Mouse (Mus musculus) cerebellum, adult 2 months (tissue): ENCODE results near the gene Krtap5-4. TPM values are rescaled to one million over a fixed set of nuclear protein-coding genes. Genes with fewer than 3 reads are reported as not detected.

Experiments used
- DNase-seq, 2 experiments: peaks; one replicate each; pipeline ENCODE4 v3.0.0; 2021
- H3K27ac ChIP-seq: fragments of 200-500 bp; 2 replicates; pipeline ENCODE4 v1.5.1; 2012; ENCODE audit warnings: low read length, control low read depth, inconsistent platforms; ENCODE audit not compliant: insufficient read depth
- H3K27me3 ChIP-seq: fragments of 200-500 bp; 2 replicates; pipeline ENCODE4 v1.6.1; 2012; ENCODE audit warnings: inconsistent platforms, mild to moderate bottlenecking, low read length, moderate library complexity; ENCODE audit not compliant: control insufficient read depth, insufficient read depth
- H3K4me1 ChIP-seq: fragments of 200-500 bp; 2 replicates; pipeline ENCODE4 v1.6.1; 2011; ENCODE audit warnings: low read length; ENCODE audit not compliant: control insufficient read depth, insufficient read depth
- H3K4me3 ChIP-seq: fragments of 200-500 bp; replicated peaks from 2 replicates; pipeline ENCODE3; 2011; ENCODE audit warnings: mild to moderate bottlenecking, low read depth, low read length, control low read depth; ENCODE audit not compliant: insufficient read depth
- CTCF ChIP-seq: fragments of 200-500 bp; IDR thresholded peaks from 2 replicates; pipeline ENCODE4 v1.5.1; 2011; ENCODE audit warnings: low read depth, mild to moderate bottlenecking, control low read depth, low read length, moderate library complexity, borderline replicate concordance; ENCODE audit not compliant: insufficient read depth
- POLR2A ChIP-seq: fragments of 200-500 bp; IDR thresholded peaks from 2 replicates; pipeline ENCODE4 v1.6.1; 2011; ENCODE audit warnings: low read length, control low read depth, borderline replicate concordance; ENCODE audit not compliant: insufficient read depth
- WGBS: fragments of 180-500 bp; shearing (Covaris S2); methylation state at CpG from one replicate; pipeline ENCODE4 v1.1.7; 2018; 5-methylcytosine and 5-hydroxymethylcytosine counted together
- polyA plus RNA-seq: library from polyadenylated mRNA; depleted of rRNA; stranded (reverse); fragments of >200 nt; gene quantifications from 2 replicates; pipeline ENCODE4 v1.2.3, GENCODE M21; 2012; rRNA removed

Gene Krtap5-4
- polyA plus RNA-seq, 1 experiment: not detected

DNA sequence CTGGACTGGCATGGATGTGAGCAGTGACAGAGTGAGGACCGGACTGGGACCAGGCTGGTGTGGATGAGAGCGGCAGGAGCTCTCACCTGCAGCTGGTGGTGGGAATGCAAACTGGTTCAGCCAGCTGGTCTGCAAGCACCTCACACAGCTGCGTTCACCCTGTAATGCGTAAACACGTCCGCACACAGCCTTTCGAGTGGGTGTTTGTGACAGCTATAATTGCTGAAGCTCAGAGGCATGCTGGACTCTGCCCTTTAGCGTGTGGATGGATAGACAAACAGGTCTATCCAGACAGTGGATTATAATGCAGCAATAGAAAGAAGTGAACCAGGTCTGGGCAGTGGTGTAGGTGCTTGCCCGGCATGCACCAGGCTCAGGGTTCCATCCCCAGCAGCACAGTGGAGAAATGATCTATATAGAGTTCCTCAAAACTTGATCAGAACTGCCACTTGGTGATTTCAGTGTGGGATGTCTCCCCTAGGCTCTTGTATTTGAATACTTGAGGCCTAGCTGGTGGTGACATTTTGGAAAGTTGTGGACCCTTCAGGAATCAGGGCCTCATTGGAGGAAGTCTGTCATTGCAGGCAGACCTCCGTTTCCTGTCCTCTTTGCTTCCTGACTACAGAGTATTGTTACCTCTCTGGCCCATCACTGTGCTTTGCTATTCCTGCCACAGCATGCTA is 38.4 kb downstream of the Krtap5-4 start:
- no peak for TF ChIP-seq CTCF
- no peak for TF ChIP-seq POLR2A
- 90% methylated on average over 10 of the region's 10 CpGs for WGBS
- DNase-seq: no peak
- Histone ChIP-seq H3K4me1 (no peaks in the 10 kb centered on the region), H3K27me3 (no peaks in the 10 kb centered on the region), H3K4me3 (no peak overlapping the region), H3K27ac (no peak overlapping the region)

- Histone ChIP-seq H3K27ac (no peak overlapping the region), H3K4me1 (no peaks in the 10 kb centered on the region), H3K27me3 (no peaks in the 10 kb centered on the region), H3K4me3 (no peak overlapping the region)
- 85% methylated on average over 3 of the region's 3 CpGs for WGBS
- no peak for TF ChIP-seq CTCF
- TF ChIP-seq POLR2A: no peak
- DNase-seq: no peak
Measured at GRCm38 (mm10) chr7:142342247-142342640, 38.9 kb downstream of the Krtap5-4 start.

DNA sequence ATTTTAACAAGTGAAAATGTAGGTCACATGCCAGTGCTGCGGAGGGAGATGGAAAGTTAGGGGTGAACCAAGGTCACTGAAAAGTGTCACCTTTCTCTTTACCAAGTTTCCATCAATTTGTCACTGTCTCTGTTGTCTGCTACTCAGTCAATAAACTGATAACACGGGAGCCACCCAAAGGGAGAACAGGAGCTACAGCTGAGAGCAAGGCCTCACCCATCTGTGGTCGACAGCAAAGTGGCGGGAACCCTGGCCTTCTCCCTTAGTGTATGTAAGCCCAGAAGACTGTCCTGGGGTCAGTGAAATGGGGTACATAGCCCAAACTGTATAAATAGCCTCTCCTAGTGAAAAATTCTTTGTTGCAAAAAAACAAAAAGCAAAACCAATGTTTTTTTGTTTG is 44.2 kb downstream of the Krtap5-4 start:
- Histone ChIP-seq H3K4me3 (no peak overlapping the region), H3K27me3 (no peaks in the 10 kb centered on the region), H3K4me1 (no peaks in the 10 kb centered on the region), H3K27ac (no peak overlapping the region)
- no peak for TF ChIP-seq POLR2A
- no peak for TF ChIP-seq CTCF
- no peak for DNase-seq
- 90% methylated on average over 4 of the region's 4 CpGs for WGBS

GRCm38 (mm10) chr7:142349308-142349961 is 46.1 kb downstream of the Krtap5-4 start:
- TF ChIP-seq CTCF (no peak), POLR2A (no peak)
- H3K27ac ChIP-seq: no peak overlapping the region
- WGBS: 38% methylated on average over 9 of the region's 9 CpGs
- no peaks in the 10 kb centered on the region for H3K27me3 ChIP-seq
- no peak for DNase-seq
- peaks cover 2% of the 10 kb centered on the region; the same call in 1 of the 2 replicates for H3K4me1 ChIP-seq
- no peak overlapping the region for H3K4me3 ChIP-seq

GRCm38 (mm10) chr7:142351569-142351968 is 48.2 kb downstream of the Krtap5-4 start:
- no peak for DNase-seq
- no peak overlapping the region for H3K4me3 ChIP-seq
- no peak for TF ChIP-seq POLR2A
- no peak for TF ChIP-seq CTCF
- WGBS: 80% methylated on average over 5 of the region's 5 CpGs
- no peak overlapping the region for H3K27ac ChIP-seq
- peaks cover 8% of the 10 kb centered on the region; the same call in 1 of the 2 replicates for H3K4me1 ChIP-seq
- H3K27me3 ChIP-seq: no peaks in the 10 kb centered on the region

- no peak for DNase-seq
- TF ChIP-seq POLR2A (no peak), CTCF (no peak)
- peaks cover 8% of the 10 kb centered on the region; the same call in 1 of the 2 replicates for H3K4me1 ChIP-seq
- no peaks in the 10 kb centered on the region for H3K27me3 ChIP-seq
- H3K4me3 ChIP-seq: no peak overlapping the region
- WGBS: 70% methylated on average over 5 of the region's 5 CpGs
- no peak overlapping the region for H3K27ac ChIP-seq
Measured at GRCm38 (mm10) chr7:142353854-142354253, 50.5 kb downstream of the Krtap5-4 start.

Other genes with a start within 250 kb of the Krtap5-4 start
- gene Mob2, start 242.5 kb upstream of the Krtap5-4 start, polyA plus RNA-seq: 67.5 and 73.4 TPM in 2 replicates
- 85.8 and 90.1 TPM in 2 replicates for gene Dusp8, start 207.7 kb upstream of the Krtap5-4 start, polyA plus RNA-seq
- gene Gm45618, start 182.8 kb upstream of the Krtap5-4 start, polyA plus RNA-seq: not detected in 2 replicates
- gene Gm39115, start 167.5 kb upstream of the Krtap5-4 start, polyA plus RNA-seq: not detected in 2 replicates
- not detected in 2 replicates for gene Gm45337, start 158.9 kb upstream of the Krtap5-4 start, polyA plus RNA-seq
- gene Gm29735, start 146.4 kb upstream of the Krtap5-4 start, polyA plus RNA-seq: not detected in 2 replicates
- not detected in 2 replicates for gene Gm4553, start 137.8 kb upstream of the Krtap5-4 start, polyA plus RNA-seq
- not detected in 2 replicates for gene Krtap5-2, start 127.5 kb upstream of the Krtap5-4 start, polyA plus RNA-seq
- not detected in 2 replicates for gene Gm10153, start 113.2 kb upstream of the Krtap5-4 start, polyA plus RNA-seq
- not detected in 2 replicates for gene Krtap5-3, start 102.2 kb upstream of the Krtap5-4 start, polyA plus RNA-seq
- gene Gm7579, start 91.7 kb upstream of the Krtap5-4 start, polyA plus RNA-seq: 0.16 TPM in 1 of 2 replicates, not detected in the other
- gene Krtap5-5, start 73.6 kb upstream of the Krtap5-4 start, polyA plus RNA-seq: not detected in 2 replicates
- not detected in 2 replicates for gene Gm40460, start 62.5 kb upstream of the Krtap5-4 start, polyA plus RNA-seq
- gene Gm2431, start 45.2 kb upstream of the Krtap5-4 start, polyA plus RNA-seq: not detected in 2 replicates
- gene Gm4559, start 29.2 kb upstream of the Krtap5-4 start, polyA plus RNA-seq: not detected in 2 replicates
- not detected in 2 replicates for gene Krtap5-1, start 6.4 kb upstream of the Krtap5-4 start, polyA plus RNA-seq
- gene Ifitm10, start 70.2 kb downstream of the Krtap5-4 start, polyA plus RNA-seq: 175 and 183 TPM in 2 replicates
- gene Gm49369, start 79.1 kb downstream of the Krtap5-4 start, polyA plus RNA-seq: 1.00 and 1.0 TPM in 2 replicates
- 401 and 405 TPM in 2 replicates for gene Ctsd, start 84.5 kb downstream of the Krtap5-4 start, polyA plus RNA-seq
- not detected in 2 replicates for gene Syt8, start 131.3 kb downstream of the Krtap5-4 start, polyA plus RNA-seq
- gene Tnni2, start 138.3 kb downstream of the Krtap5-4 start, polyA plus RNA-seq: 0.52 TPM in 1 of 2 replicates, not detected in the other
- 4.2 and 5.9 TPM in 2 replicates for gene Lsp1, start 157.3 kb downstream of the Krtap5-4 start, polyA plus RNA-seq
- gene Tnnt3, start 195.3 kb downstream of the Krtap5-4 start, polyA plus RNA-seq: 0.39 and 0.65 TPM in 2 replicates
- 81.9 and 87.2 TPM in 2 replicates for gene Mrpl23, start 229.1 kb downstream of the Krtap5-4 start, polyA plus RNA-seq